In genomic region chr2:132144971-132145691, GRCm38 (mm10) we compare ENCODE assay signal across 8 mouse cellular contexts. TPM values are rescaled to one million over a fixed set of nuclear protein-coding genes. Genes with fewer than 3 reads are reported as not detected.
DNase-seq lines count a peak whose midpoint lies in the region; ATAC-seq and TF ChIP-seq lines count a peak whose summit lies in the region.

TSS of gene Slc23a2 (minus strand) at chr2:132145108.

- peak; percentile 92 for ATAC-seq in forebrain, postnatal 0 days
- ATAC-seq in hematopoietic stem cell, adult 5-6 weeks (replicated peaks in 1 of 2; ENCODE audit: insufficient read depth in 1 of 2, low FRiP score in 2 of 2, low TSS enrichment in 1 of 2, low read depth in 1 of 2, poor library complexity in 2 of 2, severe bottlenecking in 2 of 2): peak; percentile 28 to 34; a peak in 3 of 4 replicates

- no peak for TF ChIP-seq CTCF in forebrain, postnatal 0 days (IDR thresholded peaks at IDR 0.05; ENCODE audit: low read depth)

- peak within 1 kb of the TSS; percentile 74 for H3K4me3 ChIP-seq in forebrain, postnatal 0 days (ENCODE audit: low read depth, low read length)

- no peaks in the 10 kb centered on the region for H3K9me3 ChIP-seq in forebrain, postnatal 0 days (ENCODE audit: low read length)

- peak within 1 kb of the TSS; percentile 77 for H3K9ac ChIP-seq in forebrain, postnatal 0 days

- WGBS in forebrain, postnatal 0 days: 1% methylated on average over 44 of the region's 68 CpGs

- peak within 1 kb of the TSS; percentile 65 for H3K4me2 ChIP-seq in forebrain, postnatal 0 days (ENCODE audit: low read depth)

- peak; percentile 31 for DNase-seq in gastrocnemius, adult 18-20 months (ENCODE audit: low spot score)
- no peak for DNase-seq in gastrocnemius, adult 8-10 months (ENCODE audit: low spot score in 2 of 2)
- peak; percentile 20 for DNase-seq in brain, embryonic 18.5 days (ENCODE audit: low read depth, low spot score)
- DNase-seq in forebrain, postnatal 0 days: peak; percentile 82
- peak; percentile 53 to 62 for DNase-seq in layer of hippocampus, postnatal 14 days (ENCODE audit: low spot score in 2 of 2)
- DNase-seq in lung, postnatal 4 days: peak; percentile 68 to 79
- DNase-seq in right cerebral cortex, postnatal 25 days: peak; percentile 58

- H3K27me3 ChIP-seq in forebrain, postnatal 0 days (ENCODE audit: insufficient read depth, low read length): no peaks in the 10 kb centered on the region

- H3K27ac ChIP-seq in forebrain, postnatal 0 days (ENCODE audit: low read depth, low read length): peak within 1 kb of the TSS; percentile 82

- peaks cover 12% of the 10 kb centered on the region; the same call in 1 of the 2 replicates for H3K4me1 ChIP-seq in forebrain, postnatal 0 days (ENCODE audit: insufficient read depth)

- 0 out of 2 replicates have a peak, but pooled peaks cover 4% of the 10 kb centered on the region for H3K36me3 ChIP-seq in forebrain, postnatal 0 days (ENCODE audit: insufficient read depth)

RNA-seq across cellular contexts. Expression of gene Slc23a2, which starts in this region (rescaled TPM):
- total RNA-seq in gastrocnemius, adult 18-20 months (2021): 10 to 100 TPM in 1 of 2 experiments, 1 to 10 TPM in 1; 9.4 to 12.9 TPM
- 10 to 100 TPM in 2 of 4 experiments, 1 to 10 TPM in 2; 8.0 to 10.3 (median 9.6) TPM for total RNA-seq in gastrocnemius, adult 8-10 months (2022)
- total RNA-seq in forebrain, postnatal 0 days (2014; rRNA removed): 49.2 and 57.2 TPM in 2 replicates
- polyA plus RNA-seq in forebrain, postnatal 0 days (2015; fragmentation: Nextera tagmentation; extraction: Ambion mirVana): 29.0 and 36.2 TPM in 2 replicates
- total RNA-seq in hematopoietic stem cell, adult 5-6 weeks (2017): 35.5 and 53.3 TPM in 2 replicates
- total RNA-seq in layer of hippocampus, postnatal 14 days (2021): 10 to 100 TPM; 88.9 to 94.1 TPM

Comparison
In these comparisons a context has a peak if more than half of its experiments do, and no peak if none do; other contexts are left out.
1. DNase-seq: peak in gastrocnemius, adult 18-20 months (single experiment), brain, embryonic 18.5 days (single experiment), forebrain, postnatal 0 days (single experiment), layer of hippocampus, postnatal 14 days (2 of 2), lung, postnatal 4 days (2 of 2) and right cerebral cortex, postnatal 25 days (single experiment); none in gastrocnemius, adult 8-10 months (0 of 2).